Mouse (Mus musculus) brain, embryonic 14.5 days (tissue): ENCODE results near the gene Lrfn4.

Experiments used
- CTCF ChIP-seq: fragments of 200-500 bp; IDR thresholded peaks from 2 replicates; pipeline ENCODE4 v1.5.1; 2012; ENCODE audit warnings: inconsistent platforms, mild to moderate bottlenecking, moderate library complexity, borderline replicate concordance; ENCODE audit not compliant: insufficient read depth, insufficient read length; ENCODE audit errors: extremely low read depth
- POLR2A ChIP-seq: fragments of 200-500 bp; IDR thresholded peaks from 2 replicates; pipeline ENCODE4 v1.6.1; 2012; ENCODE audit warnings: mild to moderate bottlenecking, inconsistent platforms, borderline replicate concordance; ENCODE audit not compliant: poor library complexity, insufficient read depth, insufficient read length, severe bottlenecking; ENCODE audit errors: extremely low read depth

DNA sequence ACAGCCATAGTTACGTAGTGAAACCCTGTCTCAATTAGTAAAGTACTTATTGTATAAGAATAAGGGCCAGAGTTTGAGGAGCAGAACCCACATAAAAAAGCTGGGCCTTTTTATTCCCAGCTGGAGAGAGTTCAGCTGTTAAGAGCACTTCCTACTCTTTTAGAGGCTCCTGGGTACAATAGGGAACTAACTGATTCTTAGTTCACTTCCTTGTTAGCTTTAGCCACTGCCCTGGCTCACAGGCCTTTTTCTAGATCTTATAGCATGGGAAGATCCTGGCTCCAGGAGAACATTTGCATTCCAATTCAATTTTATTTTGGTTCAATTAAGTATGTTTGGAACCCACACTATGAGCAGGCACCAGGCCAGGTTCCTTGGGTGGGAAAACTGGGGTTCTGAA, 43.8 kb downstream of the Lrfn4 start:
- TF ChIP-seq CTCF (no peak), POLR2A (no peak)
